Mouse (Mus musculus) mesoderm, embryonic 11.5 days (tissue): ENCODE results near the gene Olfr1014.

ENCODE experiments used
- DNase-seq: peaks from one replicate; pipeline ENCODE4 v3.0.0-alpha.2; 2012; ENCODE audit warnings: low read depth, low spot score

Olfr1014 gene

GRCm38 (mm10) chr2:85772413-85772812 is at the start of gene Olfr1014:
Olfr1014 (plus strand) TSS chr2:85772713.
- no peak for DNase-seq

GRCm38 (mm10) chr2:85725793-85726192 is 46.7 kb upstream of the Olfr1014 start:
- DNase-seq = peak; percentile 41

- no peak for DNase-seq
Measured at GRCm38 (mm10) chr2:85753822-85754221, 18.7 kb upstream of the Olfr1014 start.

- no peak for DNase-seq
Measured at GRCm38 (mm10) chr2:85762666-85763065, 9.8 kb upstream of the Olfr1014 start, which contains the start of gene Olfr1012. Olfr1012 (minus strand) TSS chr2:85762766.

- no peak for DNase-seq
Measured at GRCm38 (mm10) chr2:85766798-85767197, 5.7 kb upstream of the Olfr1014 start, which contains the start of gene Olfr1013. Olfr1013 (plus strand) TSS chr2:85767098.

- DNase-seq = no peak
Measured at GRCm38 (mm10) chr2:85781717-85782116, 9.2 kb downstream of the Olfr1014 start, which contains the start of gene Olfr1015. Olfr1015 (plus strand) TSS chr2:85782017.

- DNase-seq = no peak
Measured at GRCm38 (mm10) chr2:85792331-85792730, 19.8 kb downstream of the Olfr1014 start.

- DNase-seq = no peak
Measured at GRCm38 (mm10) chr2:85802444-85802843, 29.9 kb downstream of the Olfr1014 start, which contains the start of gene Olfr1016. Olfr1016 (minus strand) TSS chr2:85802544.

- DNase-seq = peak; percentile 15
Measured at GRCm38 (mm10) chr2:85804501-85804900, 32.0 kb downstream of the Olfr1014 start.

GRCm38 (mm10) chr2:85818179-85818578 is 45.7 kb downstream of the Olfr1014 start, which contains the start of gene Olfr1018:
Olfr1018 (plus strand) TSS chr2:85818479.
- DNase-seq = no peak
